Mouse (Mus musculus) lung, embryonic 14.5 days (tissue): ENCODE results near the gene H2-Q6. TPM values are rescaled to one million over a fixed set of nuclear protein-coding genes. Genes with fewer than 3 reads are reported as not detected.
A peak's percentile ranks its signal among the peaks of the same experiment; 100 is the strongest.
"Not testable (repeated sequence)": the region's sequence is repeated elsewhere in the genome, so short reads cannot be mapped to it uniquely, and the experiment has no call there.

ENCODE experiments used
- ATAC-seq: fragments of 200-750 bp; cut with Nextera tagmentation; 2 replicates; pipeline ENCODE4 v1.8.0; 2017; ENCODE audit warnings: mild to moderate bottlenecking, moderate TSS enrichment, moderate library complexity; ENCODE audit not compliant: insufficient read depth
- DNase-seq: peaks from one replicate; pipeline ENCODE4 v3.0.0-alpha.2; 2015
- H3K27ac ChIP-seq: fragments of 300-500 bp; sonication (generic); 2 replicates; pipeline ENCODE4 v1.5.1; 2014; ENCODE audit warnings: low read depth, mild to moderate bottlenecking, moderate library complexity
- H3K27me3 ChIP-seq: fragments of 300-500 bp; sonication (generic); 2 replicates; pipeline ENCODE4 v1.6.1; 2014; ENCODE audit warnings: low read length, control low read depth; ENCODE audit not compliant: insufficient read depth
- H3K36me3 ChIP-seq: fragments of 300-500 bp; sonication (generic); 2 replicates; pipeline ENCODE4 v1.6.1; 2014; ENCODE audit warnings: control low read depth; ENCODE audit not compliant: insufficient read depth
- H3K4me1 ChIP-seq: fragments of 300-500 bp; sonication (generic); 2 replicates; pipeline ENCODE4 v1.6.1; 2014; ENCODE audit warnings: antibody characterized with exemption, control low read depth; ENCODE audit not compliant: insufficient read depth
- H3K4me2 ChIP-seq: fragments of 300-500 bp; sonication (generic); 2 replicates; pipeline ENCODE4 v1.6.1; 2014; ENCODE audit warnings: mild to moderate bottlenecking
- H3K4me3 ChIP-seq: fragments of 300-500 bp; sonication (generic); 2 replicates; pipeline ENCODE4 v1.5.1; 2014; ENCODE audit warnings: low read depth, low read length
- H3K9ac ChIP-seq: fragments of 300-500 bp; sonication (generic); 2 replicates; pipeline ENCODE4 v1.6.1; 2014
- H3K9me3 ChIP-seq: fragments of 300-500 bp; sonication (generic); 2 replicates; pipeline ENCODE4 v1.6.1; 2016; ENCODE audit warnings: low read depth, low read length, control low read depth
- CTCF ChIP-seq: IDR thresholded peaks from 2 replicates; pipeline ENCODE4 v1.5.1; 2016; ENCODE audit warnings: antibody characterized with exemption, low read depth
- WGBS: fragments of 180-500 bp; shearing (Covaris S2); extraction: QIAGEN DNeasy Blood & Tissue Kit; methylation state at CpG from one replicate; pipeline ENCODE4 v1.1.7; 2014; 5-methylcytosine and 5-hydroxymethylcytosine counted together
- polyA plus RNA-seq: library from polyadenylated mRNA; unstranded; fragments of >200 nt; fragmentation: Nextera tagmentation; extraction: Ambion mirVana; gene quantifications from 2 replicates; pipeline ENCODE4 v1.2.1, GENCODE M21; 2014

The H2-Q6 gene
- polyA plus RNA-seq, 1 experiment from 2014 or later: 0.54 TPM

GRCm38 (mm10) chr17:35439925-35440645, 15.4 kb downstream of the H2-Q6 start:
- not testable (repeated sequence) for H3K9me3 ChIP-seq, H3K4me1 ChIP-seq, H3K4me3 ChIP-seq, H3K9ac ChIP-seq, H3K4me2 ChIP-seq, DNase-seq, H3K27ac ChIP-seq, H3K36me3 ChIP-seq
- H3K27me3 ChIP-seq: peaks cover 18% of the 10 kb centered on the region
- ATAC-seq: peak; percentile 12; the same call in 1 of the 2 replicates
- WGBS: 41% methylated on average over 25 of the region's 27 CpGs

GRCm38 (mm10) chr17:35442376-35442775, 17.7 kb downstream of the H2-Q6 start:
- not testable (repeated sequence) for H3K36me3 ChIP-seq, H3K9me3 ChIP-seq, H3K27ac ChIP-seq, DNase-seq, ATAC-seq, H3K4me1 ChIP-seq, H3K4me2 ChIP-seq, H3K4me3 ChIP-seq, H3K9ac ChIP-seq
- peaks cover 18% of the 10 kb centered on the region for H3K27me3 ChIP-seq
- WGBS: 77% methylated on average over 2 of the region's 2 CpGs

- 88% methylated on average over 2 of the region's 2 CpGs for WGBS
- not testable (repeated sequence) for ATAC-seq, H3K4me2 ChIP-seq, H3K9ac ChIP-seq, H3K27me3 ChIP-seq, H3K27ac ChIP-seq, H3K36me3 ChIP-seq, H3K4me1 ChIP-seq, H3K9me3 ChIP-seq, H3K4me3 ChIP-seq, DNase-seq
Measured at GRCm38 (mm10) chr17:35444510-35444909, 19.9 kb downstream of the H2-Q6 start.

- H3K9me3 ChIP-seq, H3K4me1 ChIP-seq, H3K36me3 ChIP-seq, H3K27me3 ChIP-seq, H3K4me3 ChIP-seq, ATAC-seq, H3K27ac ChIP-seq, DNase-seq, H3K9ac ChIP-seq, H3K4me2 ChIP-seq: not testable (repeated sequence)
- no CpG with 5 or more reads among the region's 1 CpGs for WGBS
Measured at GRCm38 (mm10) chr17:35458247-35458646, 33.6 kb downstream of the H2-Q6 start.

- not testable (repeated sequence) for H3K9ac ChIP-seq
- WGBS: 50% methylated on average over 3 of the region's 9 CpGs
Measured at GRCm38 (mm10) chr17:35460513-35461341, 36.1 kb downstream of the H2-Q6 start.

GRCm38 (mm10) chr17:35465651-35466050, 41.0 kb downstream of the H2-Q6 start:
- not testable (repeated sequence) for H3K4me2 ChIP-seq, H3K27ac ChIP-seq, H3K9ac ChIP-seq, H3K4me3 ChIP-seq, ATAC-seq, H3K9me3 ChIP-seq, H3K4me1 ChIP-seq, H3K36me3 ChIP-seq
- TF ChIP-seq CTCF: peak; percentile 83
- peak; percentile 63 for DNase-seq
- peaks cover 19% of the 10 kb centered on the region for H3K27me3 ChIP-seq
- 3% methylated on average over 8 of the region's 8 CpGs for WGBS

More at GRCm38 (mm10) chr17:35460513-35461341, 36.1 kb downstream of the H2-Q6 start:
- not testable (repeated sequence) for H3K27ac ChIP-seq, H3K4me3 ChIP-seq, H3K4me1 ChIP-seq, H3K9me3 ChIP-seq, H3K27me3 ChIP-seq, H3K4me2 ChIP-seq, H3K36me3 ChIP-seq, DNase-seq, ATAC-seq

- H3K4me2 ChIP-seq, H3K9ac ChIP-seq, ATAC-seq, H3K4me3 ChIP-seq, DNase-seq, H3K9me3 ChIP-seq, H3K4me1 ChIP-seq, H3K36me3 ChIP-seq, H3K27ac ChIP-seq: not testable (repeated sequence)
- H3K27me3 ChIP-seq: peaks cover 24% of the 10 kb centered on the region
- 39% methylated on average over 3 of the region's 3 CpGs for WGBS
Measured at GRCm38 (mm10) chr17:35468936-35469335, 44.3 kb downstream of the H2-Q6 start.
